Mouse (Mus musculus) CH12.LX (cell line): Measurements from ENCODE around the gene Il13ra1. TPM values are rescaled to one million over a fixed set of nuclear protein-coding genes. Genes with fewer than 3 reads are reported as not detected.

Experiments
- DNase-seq: peaks from one replicate; pipeline ENCODE4 v3.0.0-alpha.2; 2013; ENCODE audit errors: extremely low read depth
- H3K27ac ChIP-seq: 2 replicates; pipeline ENCODE4 v1.5.1; 2012; ENCODE audit warnings: low read depth, mild to moderate bottlenecking, control low read depth, moderate library complexity; ENCODE audit not compliant: insufficient read depth
- H3K27me3 ChIP-seq: replicated peaks from 2 replicates; pipeline ENCODE3; 2012; ENCODE audit warnings: inconsistent platforms
- H3K36me3 ChIP-seq, 2 experiments: replicated peaks in 1 of 2; 2 replicates each; pipeline versions ENCODE3 to v1.6.1; 2012; ENCODE audit warnings: inconsistent platforms in 1 of 2, low read length in 1 of 2, mild to moderate bottlenecking in 1 of 2, mixed read lengths in 1 of 2, moderate library complexity in 1 of 2; ENCODE audit not compliant: control insufficient read depth in 1 of 2, insufficient read depth in 1 of 2
- H3K4me1 ChIP-seq, 2 experiments: 2 replicates each; pipeline ENCODE4 v1.6.1; 2012; ENCODE audit warnings: inconsistent platforms in 1 of 2, moderate library complexity in 1 of 2; ENCODE audit not compliant: insufficient read depth in 2 of 2, control insufficient read depth in 1 of 2
- H3K4me2 ChIP-seq: 2 replicates; pipeline ENCODE4 v1.6.1; 2012; ENCODE audit warnings: low read depth, mild to moderate bottlenecking, control low read depth; ENCODE audit not compliant: poor library complexity, insufficient read depth, severe bottlenecking
- H3K4me3 ChIP-seq, 3 experiments: fragments of 150-350 bp in 1 of 3; sonication (generic) in 1 of 3; replicated peaks in 1 of 3; 2 replicates each; pipeline versions ENCODE3 to v1.5.1; 2011 to 2012; ENCODE audit warnings: low read depth in 2 of 3, low read length in 2 of 3, mild to moderate bottlenecking in 2 of 3, moderate library complexity in 2 of 3, control low read depth in 1 of 3, improper control_type of control experiment in 1 of 3, inconsistent platforms in 1 of 3, mixed read lengths in 1 of 3; ENCODE audit not compliant: poor library complexity in 1 of 3
- H3K79me2 ChIP-seq: replicated peaks from 2 replicates; pipeline ENCODE4 v1.6.1; 2012; ENCODE audit warnings: mild to moderate bottlenecking, moderate library complexity; ENCODE audit not compliant: control insufficient read depth, poor library complexity, insufficient read depth, severe bottlenecking; ENCODE audit errors: extremely low read depth
- H3K9ac ChIP-seq: 2 replicates; pipeline ENCODE4 v1.6.1; 2012; ENCODE audit warnings: low read depth, mild to moderate bottlenecking, control low read depth, moderate library complexity; ENCODE audit not compliant: insufficient read depth
- H3K9me3 ChIP-seq: replicated peaks from 2 replicates; pipeline ENCODE3; 2012; ENCODE audit warnings: low read length, inconsistent platforms, mixed read lengths
- BHLHE40 ChIP-seq: IDR thresholded peaks from 2 replicates; pipeline ENCODE4 v1.6.1; 2011; ENCODE audit warnings: mild to moderate bottlenecking, low read depth, low read length, improper control_type of control experiment
- CHD2 ChIP-seq: IDR thresholded peaks from 2 replicates; pipeline ENCODE4 v1.6.1; 2011; ENCODE audit warnings: low read length, improper control_type of control experiment
- CTCF ChIP-seq, 2 experiments: IDR thresholded peaks in 1 of 2; conservative IDR thresholded peaks in 1 of 2; 2 replicates each; pipeline ENCODE4 v1.5.1; 2011 to 2012; ENCODE audit warnings: low read depth in 2 of 2, low read length in 2 of 2, improper control_type of control experiment in 1 of 2, inconsistent platforms in 1 of 2, mild to moderate bottlenecking in 1 of 2, moderate library complexity in 1 of 2
- E2F4 ChIP-seq: IDR thresholded peaks from 2 replicates; pipeline ENCODE4 v1.6.1; 2011; ENCODE audit warnings: low read depth, low read length, improper control_type of control experiment; ENCODE audit not compliant: insufficient replicate concordance
- ELF1 ChIP-seq: IDR thresholded peaks from 2 replicates; pipeline ENCODE4 v1.6.1; 2014; ENCODE audit warnings: low read depth, mild to moderate bottlenecking, inconsistent platforms, low read length, improper control_type of control experiment
- EP300 ChIP-seq: IDR thresholded peaks from 2 replicates; pipeline ENCODE4 v1.6.1; 2011; ENCODE audit warnings: low read length, improper control_type of control experiment
- GABPA ChIP-seq: IDR thresholded peaks from 2 replicates; pipeline ENCODE4 v1.6.1; 2012; ENCODE audit warnings: low read depth, low read length, improper control_type of control experiment, inconsistent platforms; ENCODE audit not compliant: insufficient replicate concordance
- JUND ChIP-seq: conservative IDR thresholded peaks from 2 replicates; pipeline ENCODE4 v1.6.1; 2011; ENCODE audit warnings: low read depth, low read length, improper control_type of control experiment
- MAX ChIP-seq: IDR thresholded peaks from 2 replicates; pipeline ENCODE4 v1.6.1; 2011; ENCODE audit warnings: low read length, improper control_type of control experiment
- MEF2A ChIP-seq: IDR thresholded peaks from 2 replicates; pipeline ENCODE4 v1.6.1; 2014; ENCODE audit warnings: low read depth, mild to moderate bottlenecking, inconsistent platforms, low read length, improper control_type of control experiment, borderline replicate concordance
- MXI1 ChIP-seq: IDR thresholded peaks from 2 replicates; pipeline ENCODE4 v1.6.1; 2011; ENCODE audit warnings: mild to moderate bottlenecking, low read depth, low read length, improper control_type of control experiment
- NELFE ChIP-seq: IDR thresholded peaks from 2 replicates; pipeline ENCODE4 v1.6.1; 2011; ENCODE audit warnings: low read depth, low read length, improper control_type of control experiment
- PAX5 ChIP-seq: IDR thresholded peaks from 2 replicates; pipeline ENCODE4 v1.6.1; 2012; ENCODE audit warnings: low read length, inconsistent platforms, mixed read lengths
- POLR2A ChIP-seq: IDR thresholded peaks from 2 replicates; pipeline ENCODE4 v1.6.1; 2011; ENCODE audit warnings: low read depth, mild to moderate bottlenecking, improper control_type of control experiment, low read length
- POLR2AphosphoS2 ChIP-seq: IDR thresholded peaks from 2 replicates; pipeline ENCODE4 v1.6.1; 2011; ENCODE audit warnings: low read depth, low read length, improper control_type of control experiment
- SIN3A ChIP-seq: IDR thresholded peaks from 2 replicates; pipeline ENCODE4 v1.6.1; 2012; ENCODE audit warnings: low read length, improper control_type of control experiment, inconsistent platforms
- SMC3 ChIP-seq: IDR thresholded peaks from 2 replicates; pipeline ENCODE4 v1.6.1; 2011; ENCODE audit warnings: low read depth, low read length, improper control_type of control experiment
- USF1 ChIP-seq: IDR thresholded peaks from 2 replicates; pipeline ENCODE4 v1.6.1; 2014; ENCODE audit warnings: low read depth, mild to moderate bottlenecking, inconsistent platforms, low read length, improper control_type of control experiment
- USF2 ChIP-seq: conservative IDR thresholded peaks from 2 replicates; pipeline ENCODE4 v1.6.1; 2011; ENCODE audit warnings: low read depth, low read length, improper control_type of control experiment
- ZKSCAN1 ChIP-seq: IDR thresholded peaks from 2 replicates; pipeline ENCODE4 v1.6.1; 2012; ENCODE audit warnings: low read depth, inconsistent platforms, low read length, improper control_type of control experiment, borderline replicate concordance
- ZMIZ1 ChIP-seq: IDR thresholded peaks from 2 replicates; pipeline ENCODE4 v1.6.1; 2012; ENCODE audit warnings: low read depth, mild to moderate bottlenecking, inconsistent platforms, low read length, improper control_type of control experiment
- ZNF384 ChIP-seq: IDR thresholded peaks from 2 replicates; pipeline ENCODE4 v1.6.1; 2012; ENCODE audit warnings: low read depth, low read length, improper control_type of control experiment, inconsistent platforms
- dilution Hi-C: fragments of 300-500 bp; cut with MboI; formaldehyde crosslinking; loops from 2 replicates; pipeline ENCODE4 v1.14.3; 2020; ENCODE audit warnings: low sequenced_read_pairs; ENCODE audit not compliant: extremely low pct_unique_long_range_greater_than_20kb, extremely low pct_ligation_motif_present
- in situ Hi-C: fragments of 300-500 bp; cut with MboI; formaldehyde crosslinking; loops from 3 replicates; pipeline ENCODE4 v1.14.3; 2019; ENCODE audit warnings: low sequenced_read_pairs, low pct_ligation_motif_present, low pct_unique_long_range_greater_than_20kb, mixed read lengths
- polyA plus RNA-seq: library from polyadenylated mRNA; unstranded; fragments of >175 nt; gene quantifications from 2 replicates; pipeline ENCODE4 v1.2.1, GENCODE M21; 2012; ENCODE audit warnings: low read depth; ENCODE audit not compliant: insufficient read length
- total RNA-seq, 2 experiments: library from RNA; depleted of rRNA; stranded (reverse); fragments of 300-350 nt in 1 of 2; fragments of >200 nt in 1 of 2; gene quantifications; 2 replicates each; pipeline ENCODE4 v1.2.3; 2012 to 2014

The Il13ra1 gene
- total and polyA plus RNA-seq, 3 experiments, result 0.21 to 1.6 (median 0.59) TPM

DNA sequence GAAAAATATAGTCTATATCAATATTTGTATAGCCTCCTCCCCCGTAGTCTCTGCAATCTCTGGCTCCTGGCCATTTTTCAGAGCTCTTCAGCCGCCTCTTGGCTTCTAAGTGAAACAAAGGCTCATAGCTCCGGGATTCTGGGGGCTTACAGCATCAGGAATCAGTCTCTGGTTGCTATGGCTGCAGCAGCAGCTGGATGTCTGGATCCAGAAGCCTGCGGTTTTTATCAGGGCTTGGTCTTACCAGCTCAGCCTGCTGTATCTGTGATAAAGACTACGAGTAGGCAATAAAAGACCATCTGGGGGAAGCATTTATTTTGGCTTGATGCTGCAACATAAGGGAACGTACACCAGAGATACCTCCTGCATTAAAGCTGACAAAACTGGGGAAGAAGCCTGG is 82.0 kb downstream of the Il13ra1 start:
- Histone ChIP-seq H3K36me3 (no peaks in the 10 kb centered on the region), H3K79me2 (no peaks in the 10 kb centered on the region), H3K4me1 (no peaks in the 10 kb centered on the region), H3K4me3 (no peak overlapping the region), H3K9me3 (no peaks in the 10 kb centered on the region), H3K9ac (no peak overlapping the region), H3K4me2 (no peak overlapping the region), H3K27ac (no peak overlapping the region), H3K27me3 (no peaks in the 10 kb centered on the region)
- in situ Hi-C loops (no loop called here), dilution Hi-C loops (no loop called here)
- DNase-seq, result no peak
- no peak for TF ChIP-seq JUND
- TF ChIP-seq ZMIZ1, result no peak
- TF ChIP-seq GABPA, result no peak
- TF ChIP-seq POLR2A, result no peak
- no peak for TF ChIP-seq SIN3A
- TF ChIP-seq MAX, result no peak
- no peak for TF ChIP-seq MEF2A
- no peak for TF ChIP-seq USF2

DNA sequence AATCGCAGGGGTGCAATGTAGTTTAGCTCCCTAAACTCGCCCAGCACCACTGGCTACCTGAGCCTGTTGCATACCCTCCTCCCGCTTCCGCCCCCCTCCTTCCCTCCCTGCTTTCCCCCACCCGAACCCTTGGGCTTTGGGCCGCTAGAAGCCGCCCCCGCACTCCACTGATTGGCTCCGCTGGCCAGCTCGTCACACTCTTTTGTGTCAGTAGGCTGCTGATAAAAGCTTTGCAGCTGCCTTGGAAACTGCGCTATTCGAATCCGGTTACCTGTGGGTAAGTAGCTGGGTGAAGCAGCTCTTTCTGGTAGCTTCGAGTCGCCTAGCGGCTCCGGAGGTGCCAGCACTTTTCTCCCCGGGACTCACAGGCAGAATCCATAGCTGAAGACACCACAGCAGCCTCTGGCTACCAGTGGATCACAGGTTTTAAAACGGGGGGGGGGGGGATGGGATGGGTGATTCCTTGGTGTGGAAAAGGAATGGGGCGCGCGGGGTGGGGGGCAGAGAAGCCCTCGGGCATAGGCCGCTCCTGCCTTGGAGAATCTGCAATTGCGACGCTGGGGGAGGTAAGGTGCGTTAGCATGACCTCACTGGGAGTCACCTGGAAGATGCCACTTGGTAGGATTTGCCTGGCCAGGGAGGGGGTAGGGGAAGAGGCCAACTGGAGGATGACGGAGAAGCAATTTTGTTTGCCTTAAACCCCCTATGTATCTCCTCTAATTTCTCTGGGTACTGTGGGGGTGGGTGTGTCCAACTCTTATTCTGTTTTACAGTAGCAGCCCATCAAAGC is 84.0 kb downstream of the Il13ra1 start, which contains the start of gene Zcchc12:
TSS of gene Zcchc12 (plus strand) at position 169 of the 790 bp plus-strand sequence.
- Histone ChIP-seq H3K9me3 (no peaks in the 10 kb centered on the region), H3K4me2 (no peak within 1 kb of the TSS)
- DNase-seq, result no peak
- no peak for TF ChIP-seq MEF2A
- no peak for TF ChIP-seq ELF1
- TF ChIP-seq MXI1, result no peak
- TF ChIP-seq USF2, result no peak
- no peak for TF ChIP-seq EP300
- TF ChIP-seq ZKSCAN1, result no peak
- TF ChIP-seq E2F4, result no peak
- TF ChIP-seq CHD2, result no peak
- TF ChIP-seq ZNF384, result no peak
- TF ChIP-seq BHLHE40, result no peak
- no peak for TF ChIP-seq CTCF (conservative IDR thresholded peaks at IDR 0.05 in 1 of 2, IDR thresholded peaks at IDR 0.05 in 1 of 2; ENCODE audit: low read depth in 2 of 2, low read length in 2 of 2)
- no peak for TF ChIP-seq PAX5
- TF ChIP-seq USF1, result no peak
- no peak for TF ChIP-seq NELFE
- no peak for TF ChIP-seq SMC3
- no peak for TF ChIP-seq POLR2AphosphoS2
- TF ChIP-seq, all 38 proteins: peak for 0
- in situ Hi-C loops (no loop called here), dilution Hi-C loops (no loop called here)
- Histone ChIP-seq H3K9ac (no peak within 1 kb of the TSS), H3K79me2 (no peaks in the 10 kb centered on the region), H3K4me3 (no peak within 1 kb of the TSS), H3K36me3 (no peaks in the 10 kb centered on the region), H3K4me1 (no peaks in the 10 kb centered on the region), H3K27me3 (no peaks in the 10 kb centered on the region), H3K27ac (no peak within 1 kb of the TSS)
